Mouse (Mus musculus): ENCODE results near the gene Tm6sf2.

Gene Tm6sf2

DNA sequence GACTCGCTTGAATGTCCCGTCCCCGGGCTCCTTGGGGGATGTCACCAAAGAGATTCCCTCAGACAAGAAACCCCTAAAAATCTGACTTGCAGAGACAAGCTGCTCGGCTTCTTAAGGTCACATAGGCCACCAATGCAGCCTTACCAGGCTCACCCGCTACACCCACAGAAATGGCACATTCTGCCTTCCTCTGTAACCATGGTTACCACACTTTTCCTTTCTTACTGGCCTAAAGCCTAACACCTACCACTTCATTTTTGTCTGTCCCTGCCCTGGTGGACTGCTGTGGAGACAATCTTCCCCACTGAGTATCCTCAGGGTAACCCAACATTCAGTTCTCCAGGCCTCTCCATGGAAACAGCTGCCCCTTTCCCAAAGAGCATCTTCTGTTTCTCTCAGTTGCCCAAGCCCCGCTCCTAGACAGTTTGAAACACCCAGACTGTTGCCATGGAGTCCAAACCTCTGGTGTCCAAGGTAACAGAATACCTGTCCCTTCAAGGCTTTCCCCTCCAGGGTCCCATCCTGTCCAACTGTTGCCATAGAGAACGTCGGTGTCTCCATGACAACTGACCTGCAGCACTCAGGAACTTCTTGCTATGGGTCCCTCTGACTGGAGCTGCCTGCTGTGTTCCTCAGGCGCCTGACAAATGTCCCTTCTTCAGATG, 16.7 kb downstream of the Tm6sf2 start:
- no peak for DNase-seq (ENCODE audit: low read depth)

DNA sequence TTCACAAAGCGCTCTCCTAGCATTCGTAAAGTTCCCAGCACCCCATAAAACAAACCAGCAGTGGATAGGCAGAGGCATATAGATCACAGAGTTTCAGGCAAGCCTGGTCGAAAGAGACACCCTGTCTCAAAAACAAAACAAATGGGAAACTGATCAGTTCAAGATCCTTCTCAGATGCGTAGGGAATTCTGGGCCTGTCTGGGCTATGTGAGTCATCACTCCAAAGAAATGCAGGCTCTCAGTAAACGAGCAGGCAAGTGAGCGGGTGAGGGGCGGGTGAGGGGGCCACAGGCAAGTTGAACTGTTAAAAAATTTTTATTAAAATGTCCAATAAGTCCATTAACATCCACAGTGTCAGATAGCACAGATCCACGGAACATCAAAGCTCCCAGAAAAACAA, 20.1 kb downstream of the Tm6sf2 start:
- no peak for DNase-seq (ENCODE audit: low read depth)

DNA sequence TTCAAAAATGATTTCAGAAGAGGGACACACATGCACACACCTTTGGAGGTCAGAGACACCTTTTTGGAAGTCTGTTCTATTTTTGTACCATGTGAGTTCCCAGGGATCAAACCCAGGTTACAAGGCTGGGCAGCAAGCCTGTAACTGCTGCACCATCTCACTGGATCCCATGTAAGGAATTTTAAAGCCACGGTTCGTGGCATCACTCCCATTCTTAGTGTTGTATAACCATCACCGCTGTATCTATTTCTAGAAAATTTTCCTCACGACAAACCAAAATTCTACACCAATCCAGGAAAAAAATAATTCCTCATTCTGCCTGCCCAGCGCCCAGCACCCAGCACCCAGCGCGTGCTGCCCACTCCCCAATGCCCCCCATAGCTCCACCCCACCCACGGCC, 26.6 kb downstream of the Tm6sf2 start:
- DNase-seq (ENCODE audit: low read depth): no peak

DNA sequence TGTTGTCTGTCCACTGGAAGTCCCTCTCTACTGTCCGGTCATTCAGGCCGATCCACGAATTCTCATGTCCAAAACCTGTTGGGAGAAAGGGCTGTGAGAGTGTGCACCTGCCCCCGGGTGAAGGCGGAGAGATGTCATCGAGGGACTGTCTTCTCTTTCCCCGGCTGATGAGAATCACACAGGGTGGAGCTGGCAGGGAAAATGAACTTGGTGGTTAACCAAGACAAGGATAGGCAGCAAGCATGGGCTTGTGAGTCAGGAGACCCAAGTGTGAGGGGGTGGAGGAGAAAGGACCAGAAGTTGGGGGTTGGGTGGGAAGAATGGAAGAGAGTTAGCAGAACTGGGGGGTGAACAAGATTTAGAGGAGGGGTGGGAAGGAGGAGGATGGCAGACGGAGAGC, 27.5 kb downstream of the Tm6sf2 start:
- no peak for DNase-seq (ENCODE audit: low read depth)

DNA sequence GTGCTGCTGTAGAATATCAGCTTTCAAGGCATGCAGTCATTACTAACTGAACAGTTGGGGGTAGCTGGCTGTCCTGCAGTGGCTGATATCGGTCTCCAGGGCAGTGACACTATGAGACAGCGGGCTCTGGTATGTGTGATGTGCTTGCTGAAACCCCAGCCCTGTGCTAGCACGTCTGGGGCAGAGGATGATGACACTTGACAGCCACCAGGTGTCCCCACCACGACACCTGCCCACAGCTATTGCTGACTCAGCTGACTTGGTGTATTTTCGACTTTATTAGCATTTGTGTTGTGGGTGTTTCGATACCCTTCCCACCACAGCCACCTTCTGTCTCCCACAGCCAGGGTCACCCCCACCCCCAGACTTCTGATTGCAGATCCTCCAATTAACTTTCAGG, 31.8 kb downstream of the Tm6sf2 start:
- no peak for DNase-seq (ENCODE audit: low read depth)

DNA sequence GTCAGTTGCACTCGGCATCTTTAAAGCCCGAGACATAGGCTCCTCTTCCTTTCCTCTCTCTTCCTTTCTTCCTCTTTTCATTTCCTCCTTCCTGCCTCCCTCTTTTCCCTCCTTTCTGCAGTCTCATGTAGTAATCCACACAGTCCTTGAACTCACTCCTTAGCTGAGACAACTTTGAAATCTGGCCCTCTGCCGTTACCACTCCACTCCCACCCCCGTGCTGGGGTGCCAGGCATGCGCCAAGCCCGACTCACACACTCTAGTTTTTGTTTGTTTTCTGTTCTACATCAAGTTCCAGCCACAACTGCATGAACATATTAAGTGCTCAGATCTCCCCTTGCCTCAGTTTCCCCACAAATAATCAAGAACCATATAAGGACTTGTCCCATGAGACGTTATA, 32.2 kb downstream of the Tm6sf2 start:
- no peak for DNase-seq (ENCODE audit: low read depth)

DNA sequence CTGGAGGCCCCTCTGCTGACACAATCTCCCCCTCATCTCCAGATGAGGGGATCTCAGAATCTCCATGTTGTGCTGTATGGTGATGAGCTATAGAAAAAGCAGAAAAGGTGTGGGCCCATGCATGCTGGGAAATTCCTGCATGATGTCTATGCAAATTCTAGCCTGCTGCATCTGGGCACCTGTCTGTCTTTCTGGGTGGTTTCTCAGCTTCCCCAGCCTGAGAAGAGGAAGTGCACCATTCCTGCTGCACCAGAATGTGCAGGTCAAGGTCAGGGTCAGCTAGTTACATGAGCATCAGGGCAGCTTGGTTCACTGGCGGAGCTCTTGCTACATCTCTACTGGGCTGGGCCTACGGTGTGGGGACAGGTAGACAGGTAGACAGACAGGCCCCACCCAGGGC, 37.7 kb downstream of the Tm6sf2 start:
- DNase-seq (ENCODE audit: low read depth): no peak

DNA sequence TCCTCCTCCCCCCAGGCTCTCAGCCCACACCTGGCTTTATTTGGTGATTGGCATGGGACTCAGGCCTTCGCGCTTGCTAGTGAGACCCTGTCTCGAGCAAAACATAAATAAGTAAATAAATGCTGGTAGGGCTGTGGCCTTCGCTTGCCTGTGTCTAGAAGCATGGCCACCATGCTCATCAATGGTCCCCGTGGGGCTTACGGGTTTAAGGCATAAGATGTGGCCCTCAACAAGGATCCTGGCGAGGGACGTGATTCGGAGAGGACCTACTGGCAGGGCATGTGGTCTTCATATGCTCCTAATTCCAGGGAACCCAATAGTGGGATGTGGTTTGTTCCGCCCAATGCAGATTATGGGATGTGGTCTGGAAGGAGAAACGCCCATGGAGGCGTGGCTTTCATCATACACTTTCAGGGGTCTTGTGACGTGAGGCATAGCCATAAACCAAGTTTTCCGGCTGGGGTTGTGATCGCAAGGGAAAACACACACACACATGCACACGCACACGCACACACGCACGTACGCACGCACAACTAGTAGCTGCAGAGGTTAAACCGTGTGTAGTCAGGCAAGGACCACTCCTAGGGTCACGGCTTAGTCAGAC, 38.6 kb downstream of the Tm6sf2 start:
- DNase-seq (ENCODE audit: low read depth): no peak

DNA sequence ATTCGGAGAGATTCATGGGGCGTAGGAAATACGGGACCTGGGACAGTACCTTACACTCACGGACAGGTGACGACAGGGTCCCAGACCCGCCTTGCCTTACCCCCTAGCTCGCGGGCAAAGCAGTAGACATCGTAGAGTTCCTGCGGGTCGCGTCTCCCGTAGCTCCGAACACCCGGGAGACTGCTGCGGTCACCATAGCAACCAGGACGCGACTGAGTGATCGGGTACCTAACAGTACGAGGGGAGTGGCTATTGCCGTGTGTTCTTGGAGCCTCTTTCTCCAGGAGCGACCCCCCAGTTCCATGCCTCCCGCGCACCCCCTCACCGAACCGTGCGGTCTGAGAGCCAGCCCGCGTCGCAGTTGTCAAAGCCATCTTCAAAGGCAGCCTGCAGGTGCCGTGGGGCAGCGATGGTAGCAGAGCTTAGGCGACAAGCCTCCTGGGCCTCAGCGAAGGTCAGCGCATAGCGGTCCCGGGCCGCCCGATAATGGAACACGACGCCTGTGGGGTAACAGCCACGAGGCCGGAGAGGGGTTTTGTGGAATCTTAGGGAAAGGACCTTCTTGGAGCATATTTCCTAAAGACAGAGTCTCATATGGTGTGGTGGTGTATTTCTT, 39.8 kb downstream of the Tm6sf2 start:
- no peak for DNase-seq (ENCODE audit: low read depth)

DNA sequence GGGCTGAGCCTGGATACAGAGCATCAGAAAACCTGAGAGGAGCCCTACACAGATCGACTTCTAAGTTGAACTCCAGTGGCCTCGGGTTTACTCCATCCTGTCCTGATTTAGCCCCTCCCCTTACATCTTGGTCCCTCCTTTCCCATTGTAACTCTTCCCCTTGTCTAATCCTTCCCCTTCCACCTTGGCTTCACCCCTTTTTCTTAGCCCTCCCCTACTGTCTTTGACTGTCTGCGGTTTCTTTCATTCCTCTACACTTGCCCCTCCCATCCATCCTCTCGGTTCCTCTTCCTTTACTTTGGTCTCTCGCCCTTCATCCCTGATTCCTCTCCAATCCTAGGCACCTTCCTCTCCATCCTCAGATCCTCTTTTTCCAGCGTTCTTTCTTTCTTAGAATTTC, 41.8 kb downstream of the Tm6sf2 start:
- no peak for DNase-seq (ENCODE audit: low read depth)

DNA sequence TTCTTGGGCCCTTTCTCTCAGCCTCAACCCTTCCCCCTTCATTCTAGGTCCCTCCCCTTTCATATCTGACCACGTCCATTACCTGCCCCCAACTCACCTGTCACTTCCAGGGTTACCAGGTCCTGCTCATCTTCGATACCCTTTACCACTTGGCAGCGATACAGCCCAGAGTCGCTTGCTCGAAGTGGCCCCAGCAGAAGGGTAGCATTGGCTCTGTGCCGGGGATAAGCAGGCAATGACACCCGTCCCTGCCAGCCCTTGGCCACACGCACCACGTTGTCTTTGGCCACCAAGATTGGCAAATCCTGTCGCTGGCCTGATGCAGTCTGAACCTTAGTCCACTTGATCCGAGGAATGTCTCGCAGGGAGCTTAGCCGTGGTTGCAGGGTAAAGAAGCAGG, 42.2 kb downstream of the Tm6sf2 start:
- no peak for DNase-seq (ENCODE audit: low read depth)

DNA sequence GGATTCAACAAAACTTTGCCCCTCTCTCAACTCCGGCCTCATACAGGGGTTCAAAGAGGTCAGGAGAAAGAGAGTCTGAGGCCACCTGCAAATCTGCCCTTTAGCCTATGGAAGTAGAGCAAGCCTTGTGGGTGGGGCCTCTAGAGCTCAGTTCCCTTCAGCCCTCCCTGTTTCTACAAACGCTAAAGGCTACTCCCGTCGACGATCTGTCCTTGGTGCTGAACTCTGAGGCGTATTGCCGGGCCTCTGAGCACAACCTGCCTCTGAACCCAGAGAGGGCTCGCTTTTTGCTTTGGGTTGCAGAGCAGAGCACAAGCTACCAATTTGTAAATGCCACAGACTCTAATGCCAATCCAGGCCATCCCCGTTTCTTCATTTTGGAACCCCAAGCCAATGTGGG, 44.9 kb downstream of the Tm6sf2 start:
- DNase-seq (ENCODE audit: low read depth): peak; percentile 81

DNA sequence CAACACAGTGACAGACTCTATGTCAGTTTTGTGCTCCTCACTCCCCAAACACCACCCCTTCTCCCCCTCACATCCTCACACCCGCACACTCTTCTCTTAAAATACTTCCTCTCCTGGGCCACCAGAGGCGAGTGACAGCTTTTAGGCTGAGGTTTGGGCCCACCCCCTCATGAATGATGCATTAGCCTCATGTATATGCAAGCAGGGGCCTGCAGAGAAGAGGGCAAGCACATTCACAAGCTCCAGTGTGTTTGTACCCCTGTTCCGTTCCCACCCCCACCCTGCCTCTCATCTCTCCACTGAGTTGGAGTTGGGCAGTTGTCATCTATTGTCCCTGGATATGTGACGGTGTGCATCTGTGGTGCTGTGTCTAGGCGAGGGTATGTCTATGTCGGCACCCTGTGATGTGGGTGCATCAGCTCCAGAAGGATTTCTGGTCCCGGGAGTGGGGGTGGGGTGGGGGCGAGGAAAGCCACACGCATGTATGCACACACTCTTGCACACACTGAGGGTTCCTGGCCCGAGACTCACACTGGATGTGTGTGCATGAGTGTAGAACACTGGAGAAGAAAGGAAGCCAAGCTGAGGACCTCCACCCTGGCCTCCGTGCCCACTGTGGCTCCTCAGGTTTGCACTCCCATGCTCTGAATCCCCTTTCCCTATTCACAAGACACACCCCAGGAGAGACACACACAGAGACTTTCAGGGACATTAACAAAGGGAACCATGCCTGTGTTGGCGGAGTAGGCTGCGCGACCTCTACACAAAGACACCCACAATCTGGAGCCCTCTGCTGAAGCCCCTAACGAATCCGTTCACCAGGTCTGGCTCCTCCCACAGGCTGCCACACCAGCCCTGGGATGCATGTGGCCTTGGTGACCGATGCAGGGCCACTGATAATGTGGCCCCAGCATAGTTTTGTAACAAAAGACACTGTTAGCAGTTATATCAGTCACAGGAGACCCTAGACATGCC, 46.3 kb downstream of the Tm6sf2 start:
- no peak for DNase-seq (ENCODE audit: low read depth)

DNA sequence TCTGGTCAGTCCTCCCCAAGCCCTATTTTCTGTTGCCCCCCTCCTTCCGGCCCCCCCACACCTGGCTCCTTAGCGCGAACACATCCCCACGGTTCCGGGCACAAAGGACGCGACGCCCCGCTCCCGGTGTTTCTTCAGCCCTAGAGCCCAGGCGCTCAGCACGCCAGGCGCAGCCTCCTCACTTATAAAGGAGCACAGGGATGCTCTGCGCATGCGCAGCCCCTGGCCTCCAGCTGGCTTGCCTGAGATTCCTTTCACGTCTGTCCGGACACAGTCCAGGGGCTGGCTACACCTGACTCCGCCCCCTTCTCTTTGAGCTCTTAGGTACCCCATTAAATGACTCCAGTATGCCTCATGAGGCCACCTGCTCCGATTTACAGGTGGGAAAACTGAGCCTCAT, 47.9 kb downstream of the Tm6sf2 start, which contains the start of gene Ncan:
Gene Ncan, minus strand, starts transcription at position 207 of the 400 bp plus-strand sequence.
- DNase-seq (ENCODE audit: low read depth): no peak

DNA sequence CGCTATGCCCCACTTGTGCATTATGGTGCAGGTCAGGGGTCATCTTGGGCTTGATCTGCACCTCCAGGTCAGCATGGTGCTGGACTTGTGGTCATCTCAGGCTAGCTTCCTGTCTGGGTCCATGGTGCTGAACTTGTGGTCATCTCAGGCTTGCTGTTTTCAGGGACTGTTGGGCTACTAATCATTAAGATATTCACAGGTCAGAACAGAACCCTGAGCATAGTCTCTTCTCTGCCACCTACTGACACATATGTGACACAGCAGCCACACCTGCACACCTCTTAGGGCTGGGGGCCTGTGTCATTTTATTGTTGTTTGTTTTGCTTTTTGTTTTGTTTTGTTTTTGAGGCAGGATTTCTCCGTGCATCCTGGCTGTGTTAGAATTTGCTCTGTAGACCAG, 50.1 kb downstream of the Tm6sf2 start:
- DNase-seq (ENCODE audit: low read depth): no peak

DNA sequence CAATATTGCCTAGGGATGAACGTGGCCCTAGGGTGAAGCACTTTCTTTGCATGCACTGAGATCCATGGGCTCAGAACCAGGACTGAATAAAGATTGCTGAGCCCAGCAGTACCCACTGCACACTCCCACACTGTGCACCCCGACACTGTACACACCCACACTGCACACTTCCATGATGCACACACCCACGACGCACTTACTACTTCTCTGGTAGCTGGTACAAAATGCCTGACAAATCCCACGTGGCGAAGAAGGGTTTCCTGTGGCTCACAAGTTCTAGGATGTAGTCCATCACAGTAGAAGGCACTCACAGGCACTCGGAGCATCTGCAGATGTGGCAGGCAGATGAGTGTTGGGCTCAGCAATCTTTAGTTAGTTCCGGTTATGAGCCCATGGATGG, 52.3 kb downstream of the Tm6sf2 start:
- DNase-seq (ENCODE audit: low read depth): no peak

DNA sequence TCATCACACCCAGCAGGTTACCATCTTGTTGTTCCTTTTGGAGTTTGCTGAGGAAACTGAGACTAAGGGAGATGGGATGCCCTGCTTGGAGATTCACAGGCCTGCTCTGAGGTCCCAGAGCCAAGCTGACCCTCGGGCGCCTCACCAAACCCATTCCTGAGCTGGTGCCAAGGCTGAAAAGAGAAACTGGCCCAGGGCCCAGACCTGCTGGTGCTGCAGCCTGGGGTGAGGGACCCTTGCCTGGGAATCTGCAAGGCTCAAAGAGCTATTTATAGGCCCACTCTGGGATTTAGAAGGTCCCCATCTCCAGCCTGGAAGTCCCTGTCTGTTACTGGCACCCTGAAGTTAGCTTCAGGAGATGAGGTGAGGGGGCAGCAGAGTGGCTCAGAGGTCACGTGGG, 55.7 kb downstream of the Tm6sf2 start:
- no peak for DNase-seq (ENCODE audit: low read depth)

DNA sequence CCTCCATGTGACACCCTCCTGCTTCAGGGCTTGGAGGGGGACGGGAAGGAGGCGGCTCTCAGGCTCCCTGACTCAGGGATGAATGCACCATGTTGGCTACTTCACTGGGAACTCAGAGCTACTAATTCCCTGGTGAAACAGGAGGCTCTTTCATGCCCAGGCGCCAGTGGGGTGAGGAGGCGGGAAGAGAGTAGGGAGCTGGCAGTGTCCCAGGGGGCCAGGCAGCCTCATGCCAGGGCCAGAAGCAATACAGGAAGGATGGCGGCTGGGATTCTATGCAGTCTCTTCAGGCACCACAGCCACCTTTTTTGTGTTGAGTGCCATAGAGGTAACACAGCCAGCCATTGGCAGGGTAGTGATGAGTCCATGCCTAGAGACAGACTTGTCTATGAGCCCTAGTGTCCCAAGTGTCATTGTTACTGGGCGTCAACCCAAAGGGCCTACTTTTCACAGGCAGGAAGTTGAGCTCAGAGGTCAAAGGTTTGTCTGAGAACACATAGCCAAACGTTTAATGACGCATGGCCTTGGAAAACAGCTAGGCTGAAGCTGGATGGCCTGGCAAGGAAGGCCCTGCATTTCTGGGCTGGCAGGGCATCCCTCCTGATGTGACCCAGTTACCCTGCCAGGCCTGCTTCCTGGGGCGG, 56.7 kb downstream of the Tm6sf2 start:
- DNase-seq (ENCODE audit: low read depth): no peak
